Mouse (Mus musculus) adipocyte (in vitro differentiated cells): ENCODE measurements around the gene Zfp827.
"Not testable (repeated sequence)": the region's sequence is repeated elsewhere in the genome, so short reads cannot be mapped to it uniquely, and the experiment has no call there.

Experiments
- DNase-seq: peaks from one replicate; pipeline ENCODE4 v3.0.0-alpha.2; 2016; ENCODE audit warnings: low spot score

Zfp827 gene

DNA sequence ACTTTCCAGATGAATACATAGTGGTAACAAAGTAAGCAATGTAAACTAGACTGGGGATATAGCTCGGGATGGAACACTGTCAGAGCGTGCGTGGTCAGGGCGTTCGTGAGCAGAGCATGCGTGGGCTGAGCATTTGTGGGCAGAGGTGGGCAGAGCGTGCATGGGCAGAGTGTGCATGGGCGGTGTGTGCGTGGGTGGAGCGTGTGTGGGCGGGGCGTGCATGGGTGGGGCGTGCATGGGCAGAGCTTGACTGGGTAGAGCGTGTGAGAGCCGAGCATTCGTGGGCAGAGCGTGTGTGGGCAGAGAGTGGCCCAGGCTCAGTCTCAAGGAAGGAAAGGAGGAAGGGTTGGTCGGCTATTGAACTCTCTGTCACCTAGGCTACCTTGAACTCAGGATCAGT, 84.2 kb downstream of the Zfp827 start:
- DNase-seq: no peak

DNA sequence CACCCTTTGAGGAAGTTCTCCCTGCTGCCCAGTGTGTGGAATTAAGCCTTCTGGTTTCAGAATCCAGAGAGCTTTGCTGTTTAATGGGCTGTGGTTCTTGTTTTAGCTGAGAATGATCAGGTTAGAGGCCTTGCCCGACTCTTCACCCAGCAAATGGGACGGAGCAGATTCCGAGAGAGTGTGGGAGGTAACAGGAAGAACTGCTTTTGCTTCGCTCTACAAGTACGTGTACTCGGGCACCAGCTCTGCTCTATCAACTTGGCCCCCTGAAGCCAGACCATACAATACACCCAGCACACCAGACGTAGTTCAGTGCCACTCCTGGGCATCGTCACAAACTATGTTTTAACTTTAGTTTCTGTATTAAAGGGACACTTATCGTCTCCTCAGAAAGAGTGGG, 85.3 kb downstream of the Zfp827 start:
- no peak for DNase-seq

DNA sequence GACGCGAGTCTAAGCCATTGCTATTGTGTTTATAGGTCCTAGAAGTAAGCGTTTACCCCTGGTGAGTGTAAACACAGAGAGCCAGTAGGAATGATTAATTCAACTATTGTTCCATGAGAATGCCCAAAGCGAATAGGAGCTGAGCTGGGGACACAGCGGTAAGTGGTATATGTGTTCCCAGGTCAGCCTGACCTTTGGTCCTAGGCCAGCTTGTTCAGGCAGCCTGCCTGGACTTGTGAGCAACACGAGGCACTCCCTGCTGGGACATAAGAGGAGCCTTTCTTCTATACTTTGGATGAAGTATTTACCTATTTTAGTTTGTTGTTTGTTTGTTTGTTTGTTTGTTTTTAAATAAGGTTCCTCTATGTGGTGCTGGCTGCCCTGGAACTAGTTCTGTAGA, 86.3 kb downstream of the Zfp827 start:
- peak; percentile 7 for DNase-seq

GRCm38 (mm10) chr8:79116436-79116835, 88.2 kb downstream of the Zfp827 start:
- no peak for DNase-seq

DNA sequence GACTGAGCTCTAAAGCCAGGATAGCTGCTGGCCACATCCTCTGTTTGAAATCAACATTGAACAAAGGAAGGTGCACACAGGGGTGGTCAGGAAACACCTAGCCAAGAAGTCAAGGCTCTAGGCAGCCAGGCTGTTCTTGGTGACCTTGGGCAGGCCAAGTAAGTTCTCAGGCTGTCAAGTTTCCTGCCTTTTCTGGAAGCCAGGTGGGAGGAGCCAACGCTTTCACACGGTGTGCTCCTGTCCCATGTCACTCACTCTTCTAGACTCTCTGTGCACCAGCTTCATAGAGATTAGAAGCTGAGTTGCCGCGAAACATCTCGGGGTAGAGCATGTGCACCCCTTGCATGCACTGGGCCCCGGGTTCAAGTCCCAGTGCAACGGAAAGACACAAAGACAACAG, 89.5 kb downstream of the Zfp827 start:
- DNase-seq: no peak

GRCm38 (mm10) chr8:79121614-79122013, 93.4 kb downstream of the Zfp827 start:
- no peak for DNase-seq

- no peak for DNase-seq
Measured at GRCm38 (mm10) chr8:79124231-79124630, 96.0 kb downstream of the Zfp827 start.

DNA sequence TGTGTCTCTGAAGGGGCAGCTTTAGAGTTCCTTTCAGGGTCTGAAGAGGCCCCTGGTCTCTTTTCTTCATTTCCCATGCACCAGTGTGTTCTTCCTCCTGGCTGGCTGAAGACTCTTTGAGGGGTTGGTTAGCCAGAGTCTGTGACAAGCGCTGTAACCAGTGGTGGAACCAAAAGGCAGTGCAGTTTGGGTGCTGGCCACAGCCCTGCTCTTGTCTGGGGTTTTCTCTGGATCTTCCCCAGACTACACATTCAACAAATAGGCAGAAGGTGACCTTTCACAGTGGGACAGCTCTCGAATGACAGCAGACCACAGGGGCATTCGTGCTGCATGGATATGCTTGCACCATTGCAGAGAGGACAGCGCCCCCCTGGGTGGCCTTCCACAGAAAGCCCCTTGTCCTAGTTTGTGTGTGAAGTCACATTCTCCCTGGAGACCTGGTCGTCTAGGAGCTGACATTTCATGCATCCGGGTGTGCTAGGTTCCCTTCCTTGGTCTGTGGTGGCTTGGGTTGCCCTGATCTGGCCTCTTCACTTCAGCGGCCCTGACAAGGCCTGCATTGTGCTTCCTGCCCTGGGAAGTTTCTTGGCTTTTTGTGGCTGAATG, 99.1 kb downstream of the Zfp827 start:
- DNase-seq: no peak

DNA sequence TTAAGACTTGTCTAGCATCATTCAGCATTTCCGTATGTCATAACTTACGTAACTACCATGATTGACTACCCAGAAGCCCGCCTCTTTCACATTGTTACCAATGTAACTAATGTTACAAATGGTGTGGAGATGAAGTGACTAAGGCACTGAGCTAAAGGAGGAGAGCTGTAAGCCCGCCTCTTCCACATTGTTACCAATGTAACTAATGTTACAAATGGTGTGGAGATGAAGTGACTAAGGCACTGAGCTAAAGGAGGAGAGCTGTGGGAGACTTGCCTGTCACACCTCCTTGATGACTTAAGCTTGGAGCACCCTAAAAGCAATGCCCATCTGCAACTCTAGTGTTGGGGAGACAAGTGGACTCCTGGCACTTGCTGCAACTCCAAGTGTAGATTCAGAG, 100.3 kb downstream of the Zfp827 start:
- DNase-seq: not testable (repeated sequence)

DNA sequence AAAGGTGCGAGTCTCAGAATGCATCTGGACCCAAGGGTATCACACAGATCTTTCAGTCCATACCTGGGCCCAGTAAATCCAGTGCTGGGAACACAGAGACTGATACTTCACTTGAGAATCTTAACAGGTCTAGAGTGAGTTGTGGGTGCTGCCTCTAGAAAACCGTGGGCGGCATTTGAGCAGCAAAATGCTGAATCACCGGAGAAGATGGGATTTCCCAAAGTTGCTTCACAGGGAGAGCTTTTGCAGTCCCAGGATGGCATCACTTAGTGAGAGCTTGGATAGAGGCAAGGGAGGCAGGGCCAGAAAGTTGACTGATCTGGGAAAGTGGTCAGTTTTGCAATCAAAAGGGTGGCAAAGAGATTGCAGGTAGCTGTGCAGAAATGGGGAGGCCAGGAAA, 111.4 kb downstream of the Zfp827 start:
- no peak for DNase-seq

GRCm38 (mm10) chr8:79140981-79141380, 112.7 kb downstream of the Zfp827 start:
- no peak for DNase-seq

- no peak for DNase-seq
Measured at GRCm38 (mm10) chr8:79141592-79141991, 113.4 kb downstream of the Zfp827 start.

- DNase-seq: no peak
Measured at GRCm38 (mm10) chr8:79143729-79144128, 115.5 kb downstream of the Zfp827 start.

DNA sequence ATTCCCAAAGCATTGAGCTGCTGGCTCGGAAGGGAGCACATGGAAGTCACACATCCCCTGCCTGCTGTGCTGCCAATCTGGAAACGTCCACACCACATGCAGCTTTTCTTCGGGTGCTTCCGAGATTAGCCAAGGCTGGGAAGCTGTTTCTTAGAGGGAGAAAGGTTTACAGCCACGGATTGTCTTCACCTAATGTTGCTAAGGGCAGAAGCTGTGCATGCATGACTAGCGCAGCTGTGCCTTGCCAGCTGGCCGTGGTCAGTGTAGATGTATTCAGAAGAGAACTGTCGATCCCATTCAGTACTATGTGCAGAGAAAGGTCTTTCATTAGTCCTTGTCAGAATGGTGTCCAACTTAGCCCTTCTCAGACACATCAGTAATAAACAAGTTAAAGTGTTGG, 117.0 kb downstream of the Zfp827 start:
- DNase-seq: no peak

- DNase-seq: no peak
Measured at GRCm38 (mm10) chr8:79145626-79146025, 117.4 kb downstream of the Zfp827 start.

GRCm38 (mm10) chr8:79148799-79149198, 120.6 kb downstream of the Zfp827 start:
- no peak for DNase-seq

GRCm38 (mm10) chr8:79149880-79150279, 121.6 kb downstream of the Zfp827 start:
- no peak for DNase-seq

GRCm38 (mm10) chr8:79150544-79151192, 122.4 kb downstream of the Zfp827 start:
- DNase-seq: no peak

GRCm38 (mm10) chr8:79151644-79152043, 123.4 kb downstream of the Zfp827 start:
- DNase-seq: no peak

- DNase-seq: no peak
Measured at GRCm38 (mm10) chr8:79153201-79153600, 125.0 kb downstream of the Zfp827 start.

DNA sequence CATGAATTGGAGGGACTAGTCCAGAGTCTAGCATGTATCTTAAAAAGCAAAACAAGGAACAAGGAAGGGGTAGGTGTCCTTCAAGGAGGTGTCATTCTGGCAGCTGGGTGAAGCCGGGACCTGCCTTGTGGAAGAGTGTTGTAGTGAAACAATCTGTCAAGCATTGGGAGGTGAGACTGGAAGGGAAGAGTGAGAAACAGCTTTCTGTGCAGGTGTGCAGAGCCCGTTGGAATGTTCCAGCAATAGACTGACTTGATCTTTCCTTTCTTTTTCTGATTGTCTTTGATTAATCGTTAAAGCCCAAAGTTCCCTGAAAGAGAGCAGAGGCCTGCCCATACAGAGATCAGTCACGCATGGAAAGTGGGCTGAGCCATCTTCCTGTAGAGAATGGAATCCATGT, 125.4 kb downstream of the Zfp827 start:
- no peak for DNase-seq

DNA sequence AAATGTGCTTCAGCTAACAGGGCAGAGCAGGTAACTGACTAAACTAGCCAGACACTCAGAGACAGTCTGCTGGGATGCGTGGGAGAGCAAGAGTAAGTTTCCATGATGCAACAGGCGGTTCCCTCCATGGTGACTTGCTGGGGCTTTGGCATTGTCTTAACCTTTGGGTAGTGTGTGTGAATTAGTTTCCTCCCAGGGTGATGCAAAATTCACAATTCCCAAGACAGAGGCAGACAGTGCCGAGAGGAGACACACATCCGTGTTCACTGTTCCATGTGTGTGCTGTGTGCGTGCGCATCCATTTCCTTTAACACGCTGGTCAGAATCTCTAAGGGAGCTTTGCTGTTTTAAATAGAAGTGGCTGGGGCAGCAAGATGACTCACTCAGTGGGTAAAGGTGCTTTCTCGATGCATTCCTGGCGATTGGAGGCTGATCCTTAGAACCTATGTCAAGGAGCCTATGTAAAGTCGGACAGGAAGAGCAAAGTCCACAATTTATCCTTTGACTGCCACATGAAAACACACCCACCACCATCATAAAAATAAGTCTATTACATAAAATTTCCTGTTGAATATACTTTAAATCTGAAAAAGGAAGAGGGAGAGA, 127.4 kb downstream of the Zfp827 start:
- DNase-seq: no peak

- no peak for DNase-seq
Measured at GRCm38 (mm10) chr8:79157366-79157765, 129.1 kb downstream of the Zfp827 start.

DNA sequence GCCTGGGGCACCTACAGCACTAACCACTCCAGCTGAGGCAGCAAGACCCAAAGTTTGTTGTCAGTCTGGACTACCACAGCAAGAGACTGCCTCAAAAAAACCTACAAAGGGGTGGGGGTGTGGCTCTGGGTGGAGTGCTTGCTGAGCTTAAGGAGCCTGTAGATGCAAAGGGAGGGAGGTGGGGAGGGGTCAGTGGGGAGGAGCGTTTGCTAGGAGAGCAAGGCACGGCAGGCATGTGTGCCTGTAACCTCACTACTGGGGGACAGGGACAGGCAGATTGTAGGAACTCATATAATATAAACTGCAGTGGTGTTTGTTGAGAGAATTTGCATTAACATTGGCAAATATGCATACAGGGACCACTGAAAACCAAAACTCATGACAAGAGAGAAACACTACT, 130.1 kb downstream of the Zfp827 start:
- DNase-seq: no peak
